Mouse (Mus musculus) neural tube, embryonic 10.5 days (tissue): ENCODE data around the gene Adamtsl5.

Experiments
- DNase-seq: peaks from one replicate; pipeline ENCODE4 v3.0.0-alpha.2; 2017; ENCODE audit warnings: low spot score; ENCODE audit errors: extremely low spot score

Gene Adamtsl5

DNA sequence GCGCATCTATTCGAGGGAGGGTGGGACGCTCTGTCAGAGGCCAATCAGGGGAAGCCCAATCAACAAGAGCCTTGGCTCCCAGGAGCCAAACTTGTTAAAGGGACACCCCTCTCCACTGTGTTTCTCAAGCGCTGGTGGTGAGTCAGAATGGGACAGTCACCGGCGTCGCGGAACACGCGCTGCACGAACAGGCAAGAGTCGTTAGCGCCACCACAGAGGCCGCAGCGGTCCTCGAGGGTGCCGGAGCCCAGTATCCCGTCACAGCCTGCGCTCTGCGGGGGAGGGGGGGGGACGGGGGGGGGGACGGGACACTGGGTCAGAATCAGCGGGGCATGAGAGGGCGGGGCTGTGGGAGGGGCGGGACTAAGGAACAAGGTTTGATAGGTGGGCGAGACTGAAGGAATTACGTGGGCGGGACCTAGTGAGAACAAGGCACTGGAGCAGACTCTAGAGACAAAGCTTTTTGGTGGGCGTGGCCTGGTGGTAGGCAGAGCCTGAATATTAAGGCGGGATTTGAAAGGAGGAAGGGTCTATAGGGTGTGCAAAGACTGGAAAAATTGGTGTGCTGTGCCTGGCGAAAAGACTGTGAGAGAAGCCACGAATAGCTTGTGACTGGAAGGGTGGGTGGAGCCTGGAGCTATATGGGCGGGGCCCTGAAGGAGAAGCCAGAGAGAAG is 5.3 kb downstream of the Adamtsl5 start:
- peak; percentile 66 for DNase-seq

DNA sequence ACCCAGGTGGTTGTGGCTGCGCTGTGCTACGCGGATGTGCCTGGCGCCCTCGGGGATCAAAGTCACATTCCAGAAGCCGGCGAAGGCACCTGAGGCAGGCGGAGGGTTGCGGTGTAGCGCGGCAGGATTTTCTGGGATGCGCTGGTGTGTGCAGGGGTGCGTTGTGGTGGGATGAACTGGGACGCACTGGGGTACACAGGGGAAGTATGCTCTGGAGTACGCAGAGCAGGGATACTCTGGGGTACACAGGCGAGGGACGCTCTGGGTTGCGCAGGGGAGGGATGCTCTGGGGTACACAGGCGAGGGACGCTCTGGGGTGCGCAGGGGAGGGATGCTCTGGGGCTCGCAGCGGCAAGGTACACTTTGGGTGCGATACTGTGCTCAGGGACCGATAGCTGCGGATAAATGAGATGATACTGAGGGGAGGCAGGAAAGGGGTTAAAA is 5.9 kb downstream of the Adamtsl5 start:
- no peak for DNase-seq

DNA sequence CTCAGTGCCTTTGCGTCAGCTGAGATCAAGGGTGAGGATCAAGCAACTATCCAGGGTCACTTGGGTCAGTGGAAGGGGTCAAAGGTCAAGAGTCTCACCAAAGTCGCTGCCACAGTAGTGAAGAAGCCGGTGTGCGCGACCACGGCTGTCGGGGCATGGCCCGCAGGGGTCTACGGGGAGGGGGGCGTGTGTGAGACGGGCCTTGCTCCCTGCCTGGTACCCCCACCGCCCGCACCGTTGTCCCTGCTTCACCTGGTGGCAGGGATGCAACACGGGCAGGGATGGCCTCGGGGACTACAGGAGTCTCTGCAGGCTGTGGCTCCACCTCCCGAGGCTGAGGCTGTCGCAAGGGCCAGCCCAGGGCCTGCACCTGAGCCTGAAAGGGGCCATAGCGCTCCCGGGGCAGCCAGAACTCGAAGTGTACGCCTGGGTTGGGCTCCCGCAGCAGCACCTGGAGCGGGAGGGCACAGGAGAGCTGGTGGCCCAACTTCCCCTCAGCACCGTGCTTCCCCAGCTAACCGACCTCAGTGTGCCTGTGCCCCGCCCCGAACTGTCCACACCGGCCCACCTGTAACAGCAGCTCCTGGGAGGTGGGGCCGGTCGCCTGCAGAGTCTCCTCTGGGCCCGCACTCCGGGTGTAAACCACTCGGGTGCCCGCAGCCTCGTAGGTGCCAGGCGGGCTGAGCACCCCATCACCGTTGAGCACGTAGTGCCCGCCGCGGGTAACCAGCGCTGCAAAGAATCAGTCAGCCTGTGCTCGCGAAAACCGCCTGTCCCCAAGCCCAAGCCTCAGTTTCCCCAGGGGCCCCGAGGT is 6.5 kb downstream of the Adamtsl5 start:
- peak; percentile 36 for DNase-seq

DNA sequence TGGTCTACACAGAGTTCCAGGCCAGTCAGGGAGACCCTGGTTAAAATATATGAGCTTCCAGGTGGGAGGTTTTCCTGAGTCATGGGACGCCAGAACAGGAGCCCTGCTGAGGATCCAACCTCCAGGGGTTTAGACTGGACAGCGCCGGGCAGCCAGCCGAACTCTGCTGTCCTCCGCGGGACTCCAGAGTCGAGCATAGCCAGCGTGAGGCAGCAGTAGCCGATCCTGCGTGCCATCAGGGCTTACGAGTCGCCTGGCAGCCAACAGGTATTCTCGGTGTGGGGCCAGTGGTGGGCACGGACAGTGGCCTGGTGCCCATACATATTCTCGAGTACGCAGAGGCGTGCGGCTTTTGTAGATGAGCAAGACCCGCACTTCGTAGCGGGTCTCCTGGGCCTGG is 7.2 kb downstream of the Adamtsl5 start:
- peak; percentile 41 for DNase-seq

DNA sequence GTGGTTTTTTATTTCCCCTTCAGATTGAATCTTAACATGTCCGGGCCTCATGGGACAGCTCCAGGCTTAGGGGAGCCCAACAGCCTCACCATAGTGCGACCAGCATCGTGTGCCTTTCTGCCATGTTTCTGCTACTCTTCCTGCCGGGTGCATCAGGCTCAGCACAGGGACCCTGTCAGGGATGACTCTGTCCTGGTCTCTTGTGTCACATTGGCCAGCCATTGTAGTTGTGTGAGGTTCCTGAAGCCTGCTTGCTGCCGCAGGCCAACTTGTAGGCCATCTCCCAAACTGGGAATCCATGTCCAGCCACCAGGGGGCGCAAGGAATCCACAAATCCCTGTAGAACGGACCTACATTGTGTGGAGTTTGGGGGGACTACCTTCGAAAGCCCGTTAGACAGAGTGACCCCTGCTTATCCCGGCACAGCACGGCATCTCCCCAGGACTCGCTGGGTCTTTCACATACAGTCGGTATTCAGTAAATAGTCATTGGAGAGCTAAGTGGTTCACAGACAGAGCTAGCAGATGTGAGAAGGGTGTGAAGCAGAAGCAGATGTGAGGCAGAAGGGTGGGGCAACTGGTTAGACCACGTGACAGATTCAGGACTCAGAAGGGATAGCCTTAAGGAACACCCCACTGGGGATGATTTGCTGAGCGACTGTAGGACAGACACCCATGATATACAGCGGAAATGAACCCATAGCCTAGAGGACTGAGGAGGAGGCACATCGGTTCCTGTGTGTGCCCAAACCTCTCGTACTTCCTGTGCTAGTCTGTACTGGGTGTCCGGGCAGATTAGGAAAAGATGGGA is 8.1 kb downstream of the Adamtsl5 start:
- DNase-seq, result peak; percentile 93

DNA sequence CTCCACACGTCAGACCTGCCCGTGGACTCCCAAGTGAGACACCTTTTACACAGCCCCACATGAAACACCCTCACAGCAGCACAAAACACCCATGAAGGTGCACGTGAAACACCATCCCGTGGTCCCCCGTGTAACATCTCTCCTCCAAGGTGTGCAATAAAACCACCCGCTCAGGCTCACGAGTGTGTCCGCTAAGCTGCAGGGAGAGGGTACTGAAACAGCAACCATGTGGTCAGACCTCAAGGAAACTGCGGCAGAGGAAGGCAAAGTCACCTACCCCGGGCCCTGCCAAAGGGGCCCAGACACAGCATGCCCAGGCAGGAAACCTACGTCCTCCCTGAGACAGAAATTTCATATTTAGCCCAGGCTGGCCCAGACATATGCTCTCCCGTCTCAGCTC is 11.9 kb downstream of the Adamtsl5 start:
- no peak for DNase-seq

DNA sequence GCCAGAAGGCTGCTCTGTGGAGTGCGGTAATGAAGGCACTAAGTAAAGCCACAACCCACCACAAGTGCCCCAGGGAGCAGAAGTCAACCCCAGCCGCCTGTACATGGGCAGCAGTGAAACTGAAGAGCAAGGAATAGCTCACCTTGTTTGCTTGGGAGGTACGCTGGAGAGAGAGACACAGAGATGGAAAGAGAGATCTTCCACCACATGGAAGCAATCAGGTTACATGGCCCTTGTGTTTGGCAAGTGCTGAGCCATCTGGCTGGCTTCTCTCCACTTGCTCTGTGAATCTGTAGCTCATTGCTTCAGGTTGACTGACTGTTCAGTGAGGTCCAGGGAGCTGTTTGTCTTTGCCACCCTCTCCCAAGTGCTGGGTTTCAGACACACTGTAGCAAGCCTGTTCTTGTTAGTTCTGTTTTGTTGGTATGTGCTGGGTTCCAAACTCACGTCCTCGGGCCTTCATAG is 15.7 kb downstream of the Adamtsl5 start:
- no peak for DNase-seq

DNA sequence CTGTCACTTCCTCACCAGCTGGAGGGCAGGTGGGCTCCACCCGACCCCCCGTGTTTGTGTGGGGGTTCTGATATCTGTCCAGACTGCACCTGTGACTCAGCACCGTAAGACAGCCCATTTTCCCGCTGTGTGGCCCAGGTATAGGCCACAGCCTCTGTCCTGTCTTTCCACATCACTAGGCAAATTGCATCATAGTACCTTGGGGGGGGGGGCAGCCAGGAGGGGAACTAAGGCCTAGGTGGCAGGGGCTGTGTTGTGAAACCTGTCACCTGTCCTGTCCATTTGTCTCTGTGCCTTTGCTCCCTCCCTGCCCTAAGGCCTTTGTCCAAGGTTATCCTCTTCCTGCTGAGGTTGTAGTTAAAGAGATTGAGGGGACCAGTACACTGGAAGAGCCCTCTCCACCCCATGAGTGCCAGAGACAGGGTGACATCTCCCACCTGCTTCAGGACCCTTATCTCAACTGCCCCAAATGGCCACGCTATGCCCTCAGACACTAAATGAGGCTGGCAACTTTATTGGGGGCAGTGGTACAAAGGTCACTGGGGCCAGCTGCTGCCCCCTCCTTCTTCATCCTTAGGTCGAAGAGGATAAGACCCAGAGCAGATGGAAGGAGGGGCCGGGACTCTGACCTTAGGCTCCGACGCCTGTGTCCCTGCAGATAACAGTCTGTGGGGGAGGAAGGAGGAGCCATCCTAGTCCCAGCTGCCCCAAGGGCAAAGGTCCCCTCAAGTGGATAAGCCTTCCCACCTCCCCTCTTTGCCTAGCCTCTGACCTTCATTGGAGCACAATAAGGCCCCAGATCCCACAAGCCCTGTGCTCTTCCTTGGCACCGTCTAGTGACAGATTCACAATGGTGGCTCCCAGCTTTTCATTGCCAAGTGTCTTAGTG is 16.3 kb downstream of the Adamtsl5 start:
- DNase-seq, result no peak

DNA sequence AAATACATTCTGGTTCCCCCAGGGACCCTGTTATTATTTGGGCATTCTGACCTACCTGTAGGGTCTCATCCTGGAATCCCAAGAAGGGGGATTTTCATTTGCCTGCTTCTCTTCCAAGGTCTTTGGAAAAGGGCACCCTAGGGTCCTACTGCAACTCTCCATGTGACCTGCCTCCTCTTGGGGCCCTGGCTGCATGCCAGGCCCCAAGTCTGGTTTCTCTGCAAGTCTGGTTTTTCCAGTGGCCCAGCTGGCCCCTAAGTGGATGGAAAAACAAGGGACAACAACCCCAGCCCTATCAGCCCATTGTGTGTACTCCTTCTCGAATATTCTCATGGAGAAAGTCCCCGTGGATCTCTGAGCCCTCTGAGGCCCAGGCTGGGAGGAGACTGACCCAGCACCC is 17.3 kb downstream of the Adamtsl5 start:
- DNase-seq, result no peak

DNA sequence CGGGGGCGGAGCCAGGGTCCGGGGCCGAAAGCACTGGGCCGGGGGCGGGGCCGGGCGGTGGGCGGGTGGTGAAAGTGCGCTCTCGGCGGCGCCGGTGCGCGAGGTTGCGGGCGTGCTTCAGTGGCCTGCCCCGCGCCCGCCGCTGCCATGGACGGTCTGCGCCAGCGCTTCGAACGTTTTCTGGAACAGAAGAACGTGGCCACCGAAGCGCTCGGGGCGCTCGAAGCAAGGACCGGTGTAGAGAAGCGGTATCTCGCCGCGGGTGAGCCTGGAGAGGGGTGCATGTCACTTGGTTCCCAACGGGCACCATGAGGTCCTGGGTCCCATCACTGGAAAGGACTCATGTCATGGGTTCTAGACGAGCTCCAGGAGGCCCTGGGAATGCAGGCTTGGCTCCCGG is 18.1 kb downstream of the Adamtsl5 start:
- no peak for DNase-seq

DNA sequence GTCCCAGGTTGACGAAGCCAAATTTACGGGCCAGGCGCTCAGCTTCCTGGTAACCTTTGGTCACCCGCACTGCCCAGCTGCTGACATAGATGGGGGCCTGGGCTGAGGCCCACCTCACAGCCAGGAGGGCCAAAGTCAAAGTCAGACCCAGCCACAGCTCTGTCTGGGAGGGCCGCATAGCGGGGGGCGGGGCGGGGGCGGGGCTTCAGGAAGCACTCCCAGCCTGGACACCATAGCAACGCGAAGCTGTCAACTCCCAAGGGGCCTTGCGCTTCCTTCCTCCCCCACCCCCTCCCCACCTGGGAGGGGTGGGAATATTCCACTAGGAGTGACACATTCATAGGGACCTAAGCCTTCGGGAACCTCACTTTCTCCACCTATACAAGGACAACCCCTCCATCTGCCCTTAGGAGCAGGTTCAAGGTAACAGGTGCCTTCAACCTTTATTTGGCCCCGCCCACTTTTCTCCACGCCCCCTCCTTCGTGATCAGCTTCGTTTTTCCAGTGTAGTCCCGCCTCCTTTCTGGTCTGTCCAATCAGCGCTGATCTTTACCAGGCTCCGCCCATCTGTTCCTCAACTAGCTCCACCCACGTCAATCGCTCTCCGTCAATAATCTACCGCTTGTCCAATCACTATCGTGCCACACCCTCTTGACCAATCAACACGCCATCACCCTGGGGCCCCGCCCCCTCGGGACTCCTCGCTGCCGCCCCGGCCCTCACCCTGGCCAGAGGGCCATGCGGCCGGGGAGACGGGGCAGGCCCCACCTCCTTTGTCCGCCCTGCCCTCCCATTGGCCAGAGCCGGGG is 18.7 kb downstream of the Adamtsl5 start, which contains the start of the genes Pcsk4 and Reep6:
Gene Pcsk4 (minus strand): TSS at position 226 of the 809 bp plus-strand sequence.
Gene Reep6 (plus strand): TSS at position 681 of the 809 bp plus-strand sequence.
- peak; percentile 96 for DNase-seq

DNA sequence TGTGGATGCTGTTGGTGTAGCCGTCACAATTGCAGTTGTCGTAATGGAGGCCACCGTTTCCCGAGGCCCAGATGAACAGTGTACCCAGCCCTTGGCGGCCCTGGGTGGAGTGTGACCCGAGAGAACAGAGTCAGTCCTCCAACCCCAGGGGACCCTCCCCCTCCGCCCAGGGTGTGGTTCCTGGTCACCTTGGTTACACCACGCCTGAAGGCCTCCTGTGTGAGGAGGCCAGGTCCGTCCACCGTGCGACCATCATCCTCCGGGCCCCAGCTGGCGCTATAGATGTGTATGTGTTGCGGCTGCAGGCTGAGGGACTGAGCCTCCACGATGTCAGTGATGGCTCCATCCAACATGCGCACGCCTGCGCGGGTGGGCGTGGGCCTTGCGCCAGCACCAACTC is 23.2 kb downstream of the Adamtsl5 start:
- no peak for DNase-seq

DNA sequence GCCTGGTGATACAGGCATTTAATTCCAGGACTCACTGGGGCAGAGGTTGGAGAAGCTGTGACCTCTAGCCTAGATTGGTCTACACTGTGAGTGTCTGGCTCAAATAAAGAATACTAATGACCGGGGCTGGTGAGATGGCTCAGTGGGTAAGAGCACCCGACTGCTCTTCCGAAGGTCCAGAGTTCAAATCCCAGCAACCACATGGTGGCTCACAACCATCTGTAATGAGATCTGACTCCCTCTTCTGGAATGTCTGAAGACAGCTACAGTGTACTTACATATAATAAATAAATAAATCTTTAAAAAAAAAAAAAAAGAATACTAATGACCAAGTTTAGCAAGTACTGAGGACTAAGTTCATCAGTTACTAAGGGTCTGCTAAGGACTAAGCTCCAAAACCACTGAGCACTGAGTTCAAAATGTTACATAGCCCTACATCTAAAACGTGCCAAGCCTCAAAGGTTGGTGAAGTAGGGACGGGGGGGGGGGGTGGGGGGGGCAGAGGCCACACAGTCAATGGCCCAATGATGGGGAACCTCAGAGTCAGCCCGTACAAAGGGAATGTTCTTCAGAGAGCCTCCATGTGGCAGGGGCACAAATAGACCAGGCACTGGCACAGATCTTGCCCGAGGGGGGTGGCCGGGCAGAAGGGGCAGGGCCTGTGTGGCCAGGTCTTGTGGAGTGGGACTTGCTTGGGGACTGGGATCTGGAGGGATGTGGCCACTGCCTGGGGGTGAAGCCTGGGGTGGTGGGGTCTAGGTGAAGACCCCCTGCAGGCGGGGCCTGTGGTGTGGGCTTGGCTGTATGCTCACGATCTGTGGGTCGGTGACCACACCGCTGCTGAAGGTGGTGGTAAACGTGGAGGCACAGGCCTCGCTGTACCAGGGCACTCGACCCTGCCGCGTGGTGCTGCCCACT is 23.8 kb downstream of the Adamtsl5 start:
- DNase-seq, result no peak

DNA sequence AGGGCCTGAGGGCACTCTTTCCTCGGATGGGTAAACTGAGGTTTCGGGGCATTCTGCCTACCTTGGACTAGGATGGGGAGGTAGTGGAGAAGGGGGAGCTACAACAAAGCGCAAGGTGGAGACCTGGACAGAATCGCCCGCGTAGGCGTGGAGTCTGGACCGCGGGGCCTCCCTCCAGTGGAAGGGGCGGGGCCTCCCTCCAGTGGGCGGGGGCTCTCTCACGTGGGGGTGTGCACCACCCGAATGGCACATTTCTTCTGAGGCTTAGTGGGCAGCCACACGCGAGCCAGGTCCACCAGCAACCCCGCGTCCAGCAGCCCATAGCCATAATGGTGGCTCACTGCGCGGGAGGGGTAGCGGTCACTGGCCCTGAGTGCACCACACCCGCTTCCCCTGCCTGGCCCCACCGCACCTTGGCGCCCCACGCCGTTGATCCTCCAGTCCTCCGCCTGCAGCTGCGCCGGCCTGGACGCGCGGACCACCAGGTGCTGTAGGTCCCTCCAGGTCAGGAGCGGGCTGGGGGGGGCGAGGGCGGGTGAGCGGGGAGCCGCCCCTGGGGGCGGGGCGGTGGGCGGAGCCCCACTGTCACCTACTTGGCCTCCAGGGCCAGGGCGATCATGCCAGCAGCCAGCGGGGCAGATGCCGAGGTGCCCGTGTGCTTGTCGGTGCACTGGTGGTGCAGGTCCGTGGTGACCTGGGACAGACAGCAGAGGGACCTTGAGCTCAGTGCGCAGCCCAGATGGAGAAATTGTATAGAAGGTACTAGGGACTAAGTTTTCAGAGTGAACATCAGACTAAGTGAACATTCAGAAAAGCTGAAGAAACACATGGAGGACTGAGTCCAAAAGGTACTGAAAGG is 24.7 kb downstream of the Adamtsl5 start:
- DNase-seq, result peak; percentile 64

DNA sequence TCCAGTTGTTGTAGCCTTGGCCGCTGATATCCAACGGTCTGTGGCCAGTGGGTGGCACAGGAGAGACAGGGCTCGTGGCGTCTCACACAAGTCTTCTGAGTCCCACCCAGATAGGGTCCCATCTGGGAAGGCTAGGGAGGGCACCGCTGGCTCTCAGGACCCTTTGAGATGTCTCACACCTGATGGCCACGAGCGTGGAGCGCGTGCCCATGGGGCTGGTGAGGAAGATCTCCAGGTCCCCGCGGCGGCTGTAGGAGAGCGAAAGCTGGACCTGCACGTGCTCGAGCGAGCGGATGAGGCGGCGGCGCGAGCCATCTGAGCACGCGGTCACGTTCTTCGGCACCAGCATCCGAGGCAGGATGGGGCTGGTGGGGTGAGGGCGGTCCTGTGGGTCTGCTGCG is 25.4 kb downstream of the Adamtsl5 start:
- DNase-seq, result peak; percentile 47

DNA sequence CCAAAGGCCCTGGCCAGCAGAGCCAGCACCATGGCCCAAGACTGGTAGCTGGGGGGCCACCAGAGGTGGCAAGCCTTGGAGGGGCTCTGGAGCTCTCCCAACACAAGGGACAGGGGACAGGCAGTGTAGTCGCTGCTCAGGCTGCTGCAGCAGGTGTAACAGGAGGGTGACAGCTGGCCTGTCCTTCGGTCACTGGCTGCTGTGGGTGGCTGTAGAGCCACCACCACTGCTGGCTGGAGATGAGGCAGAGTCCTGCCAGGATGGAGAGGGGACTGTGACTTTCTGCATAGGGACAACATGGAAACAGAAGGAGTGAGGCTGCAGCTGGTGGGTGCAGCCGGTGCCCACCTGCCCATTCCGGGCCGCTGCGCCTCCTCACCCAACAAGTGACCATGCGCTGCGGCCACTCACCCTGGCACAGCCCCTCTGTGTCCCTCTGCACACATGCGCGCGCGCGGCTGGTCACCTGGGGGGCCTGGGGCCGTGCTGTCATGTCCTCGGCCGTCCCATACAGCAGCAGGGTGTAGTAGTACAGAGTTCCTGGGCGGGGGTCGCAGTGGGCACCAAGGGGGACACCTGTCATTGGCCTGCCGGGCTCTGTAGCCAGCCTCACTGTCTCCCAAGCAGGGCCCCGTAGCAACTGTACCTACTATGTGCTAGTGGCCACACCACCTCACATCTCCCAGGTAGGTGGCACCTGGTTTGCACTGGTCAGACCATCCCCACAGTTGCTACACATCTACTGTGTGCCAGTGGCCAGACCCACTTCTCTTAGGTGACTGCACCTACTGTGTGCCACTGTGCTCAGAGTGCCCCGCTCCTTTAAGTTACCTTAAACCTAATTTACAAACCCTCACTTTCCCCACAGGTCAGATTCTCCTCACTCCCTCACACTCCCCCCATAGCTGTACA is 26.3 kb downstream of the Adamtsl5 start:
- DNase-seq, result no peak
